Mouse (Mus musculus): ENCODE data around the gene Riiad1. TPM values are rescaled to one million over a fixed set of nuclear protein-coding genes. Genes with fewer than 3 reads are reported as not detected.
A peak's percentile ranks its signal among the peaks of the same experiment; 100 is the strongest.

Riiad1 gene
- polyA plus RNA-seq, 1 experiment from 2014 or later = 6.6 TPM

GRCm38 (mm10) chr3:94449377-94449776 is 30.8 kb downstream of the Riiad1 start:
- ATAC-seq (replicated peaks; ENCODE audit: insufficient number of reproducible peaks, low FRiP score, low TSS enrichment) = no peak
- H3K9ac ChIP-seq (ENCODE audit: low read depth, low read length) = no peak overlapping the region
- H3K4me3 ChIP-seq (ENCODE audit: low read depth, low read length) = no peak overlapping the region
- H3K4me1 ChIP-seq (ENCODE audit: control insufficient read depth, insufficient read depth, low read length) = no peaks in the 10 kb centered on the region
- 85% methylated on average over 2 of the region's 2 CpGs for WGBS (ENCODE audit: insufficient replicate concordance)
- H3K36me3 ChIP-seq (ENCODE audit: control insufficient read depth, insufficient read depth, low read length) = peaks cover 33% of the 10 kb centered on the region
- H3K9me3 ChIP-seq (replicated peaks; ENCODE audit: control insufficient read depth, low read length) = no peaks in the 10 kb centered on the region
- no peak overlapping the region for H3K4me2 ChIP-seq
- no peak overlapping the region for H3K27ac ChIP-seq (ENCODE audit: low read depth, low read length)
- H3K27me3 ChIP-seq (ENCODE audit: control insufficient read depth, insufficient read depth, low read length) = no peaks in the 10 kb centered on the region

GRCm38 (mm10) chr3:94443597-94443964 is 36.6 kb downstream of the Riiad1 start, which contains the start of gene Oaz3:
Gene Oaz3 (minus strand): TSS chr3:94443915.
- H3K27ac ChIP-seq (ENCODE audit: low read depth, low read length) = peak within 1 kb of the TSS; percentile 66; the same call in 1 of the 2 replicates
- ATAC-seq (replicated peaks; ENCODE audit: insufficient number of reproducible peaks, low FRiP score, low TSS enrichment) = peak; percentile 65
- H3K36me3 ChIP-seq (ENCODE audit: control insufficient read depth, insufficient read depth, low read length) = peaks cover 31% of the 10 kb centered on the region
- no peaks in the 10 kb centered on the region for H3K9me3 ChIP-seq (replicated peaks; ENCODE audit: control insufficient read depth, low read length)
- peak within 1 kb of the TSS; percentile 96 for H3K9ac ChIP-seq (ENCODE audit: low read depth, low read length)
- H3K27me3 ChIP-seq (ENCODE audit: control insufficient read depth, insufficient read depth, low read length) = no peaks in the 10 kb centered on the region
- WGBS (ENCODE audit: insufficient replicate concordance) = under 1% methylated on average over 24 of the region's 24 CpGs
- H3K4me1 ChIP-seq (ENCODE audit: control insufficient read depth, insufficient read depth, low read length) = 0 out of 2 replicates have a peak, but pooled peaks cover 3% of the 10 kb centered on the region
- H3K4me2 ChIP-seq = peak within 1 kb of the TSS; percentile 86
- H3K4me3 ChIP-seq (ENCODE audit: low read depth, low read length) = peak within 1 kb of the TSS; percentile 96

- no peaks in the 10 kb centered on the region for H3K27me3 ChIP-seq (ENCODE audit: control insufficient read depth, insufficient read depth, low read length)
- no peaks in the 10 kb centered on the region for H3K9me3 ChIP-seq (replicated peaks; ENCODE audit: control insufficient read depth, low read length)
- 1% methylated on average over 39 of the region's 39 CpGs for WGBS (ENCODE audit: insufficient replicate concordance)
- H3K9ac ChIP-seq (ENCODE audit: low read depth, low read length) = peak within 1 kb of the TSS; percentile 96
- H3K4me1 ChIP-seq (ENCODE audit: control insufficient read depth, insufficient read depth, low read length) = 0 out of 2 replicates have a peak, but pooled peaks cover 3% of the 10 kb centered on the region
- peak; percentile 92 for ATAC-seq (replicated peaks; ENCODE audit: insufficient number of reproducible peaks, low FRiP score, low TSS enrichment)
- peak within 1 kb of the TSS; percentile 86 for H3K4me2 ChIP-seq
- H3K27ac ChIP-seq (ENCODE audit: low read depth, low read length) = peak within 1 kb of the TSS; percentile 66; the same call in 1 of the 2 replicates
- H3K4me3 ChIP-seq (ENCODE audit: low read depth, low read length) = peak within 1 kb of the TSS; percentile 96
- peaks cover 28% of the 10 kb centered on the region for H3K36me3 ChIP-seq (ENCODE audit: control insufficient read depth, insufficient read depth, low read length)
These were observed 37.1 kb downstream of the Riiad1 start, which contains the start of gene Mrpl9 for GRCm38 (mm10) chr3:94442951-94443596. Gene Mrpl9 (plus strand): TSS chr3:94443318.

GRCm38 (mm10) chr3:94441182-94441581 is 39.0 kb downstream of the Riiad1 start:
- no peaks in the 10 kb centered on the region for H3K9me3 ChIP-seq (replicated peaks; ENCODE audit: control insufficient read depth, low read length)
- H3K27ac ChIP-seq (ENCODE audit: low read depth, low read length) = no peak overlapping the region
- no peak overlapping the region for H3K9ac ChIP-seq (ENCODE audit: low read depth, low read length)
- H3K27me3 ChIP-seq (ENCODE audit: control insufficient read depth, insufficient read depth, low read length) = no peaks in the 10 kb centered on the region
- 39% methylated on average over 3 of the region's 3 CpGs for WGBS (ENCODE audit: insufficient replicate concordance)
- no peak overlapping the region for H3K4me2 ChIP-seq
- 0 out of 2 replicates have a peak, but pooled peaks cover 3% of the 10 kb centered on the region for H3K4me1 ChIP-seq (ENCODE audit: control insufficient read depth, insufficient read depth, low read length)
- no peak overlapping the region for H3K4me3 ChIP-seq (ENCODE audit: low read depth, low read length)
- H3K36me3 ChIP-seq (ENCODE audit: control insufficient read depth, insufficient read depth, low read length) = peaks cover 11% of the 10 kb centered on the region; the same call in 1 of the 2 replicates
- no peak for ATAC-seq (replicated peaks; ENCODE audit: insufficient number of reproducible peaks, low FRiP score, low TSS enrichment)

GRCm38 (mm10) chr3:94436420-94436819 is 43.7 kb downstream of the Riiad1 start:
- Histone ChIP-seq H3K27me3 (ENCODE audit: control insufficient read depth, insufficient read depth, low read length) (no peaks in the 10 kb centered on the region), H3K4me2 (no peak overlapping the region), H3K4me1 (ENCODE audit: control insufficient read depth, insufficient read depth, low read length) (no peaks in the 10 kb centered on the region), H3K27ac (ENCODE audit: low read depth, low read length) (no peak overlapping the region), H3K9ac (ENCODE audit: low read depth, low read length) (no peak overlapping the region), H3K36me3 (ENCODE audit: control insufficient read depth, insufficient read depth, low read length) (no peaks in the 10 kb centered on the region), H3K9me3 (replicated peaks; ENCODE audit: control insufficient read depth, low read length) (no peaks in the 10 kb centered on the region), H3K4me3 (ENCODE audit: low read depth, low read length) (no peak overlapping the region)
- ATAC-seq (replicated peaks; ENCODE audit: insufficient number of reproducible peaks, low FRiP score, low TSS enrichment) = no peak
- 73% methylated on average over 9 of the region's 9 CpGs for WGBS (ENCODE audit: insufficient replicate concordance)

- Histone ChIP-seq H3K27me3 (ENCODE audit: control insufficient read depth, insufficient read depth, low read length) (no peaks in the 10 kb centered on the region), H3K27ac (ENCODE audit: low read depth, low read length) (no peak overlapping the region), H3K4me2 (no peak overlapping the region), H3K4me1 (ENCODE audit: control insufficient read depth, insufficient read depth, low read length) (no peaks in the 10 kb centered on the region), H3K4me3 (ENCODE audit: low read depth, low read length) (no peak overlapping the region), H3K9ac (ENCODE audit: low read depth, low read length) (no peak overlapping the region), H3K9me3 (replicated peaks; ENCODE audit: control insufficient read depth, low read length) (no peaks in the 10 kb centered on the region), H3K36me3 (ENCODE audit: control insufficient read depth, insufficient read depth, low read length) (no peaks in the 10 kb centered on the region)
- WGBS (ENCODE audit: insufficient replicate concordance) = 91% methylated on average over 2 of the region's 2 CpGs
- ATAC-seq (replicated peaks; ENCODE audit: insufficient number of reproducible peaks, low FRiP score, low TSS enrichment) = no peak
These were observed 45.8 kb downstream of the Riiad1 start for GRCm38 (mm10) chr3:94434305-94434704.

- Histone ChIP-seq H3K36me3 (ENCODE audit: control insufficient read depth, insufficient read depth, low read length) (no peaks in the 10 kb centered on the region), H3K9ac (ENCODE audit: low read depth, low read length) (no peak overlapping the region), H3K4me3 (ENCODE audit: low read depth, low read length) (no peak overlapping the region), H3K27me3 (ENCODE audit: control insufficient read depth, insufficient read depth, low read length) (no peaks in the 10 kb centered on the region), H3K4me2 (no peak overlapping the region), H3K4me1 (ENCODE audit: control insufficient read depth, insufficient read depth, low read length) (no peaks in the 10 kb centered on the region), H3K27ac (ENCODE audit: low read depth, low read length) (no peak overlapping the region), H3K9me3 (replicated peaks; ENCODE audit: control insufficient read depth, low read length) (no peaks in the 10 kb centered on the region)
- ATAC-seq (replicated peaks; ENCODE audit: insufficient number of reproducible peaks, low FRiP score, low TSS enrichment) = no peak
- WGBS (ENCODE audit: insufficient replicate concordance) = 67% methylated on average over 2 of the region's 2 CpGs
These were observed 49.2 kb downstream of the Riiad1 start for GRCm38 (mm10) chr3:94430980-94431379.
